Mouse (Mus musculus): Measurements from ENCODE around the gene Adcy4. TPM values are rescaled to one million over a fixed set of nuclear protein-coding genes. Genes with fewer than 3 reads are reported as not detected.

Gene Adcy4
- total RNA-seq, 1 experiment from 2014 or later, result 8.0 TPM

DNA sequence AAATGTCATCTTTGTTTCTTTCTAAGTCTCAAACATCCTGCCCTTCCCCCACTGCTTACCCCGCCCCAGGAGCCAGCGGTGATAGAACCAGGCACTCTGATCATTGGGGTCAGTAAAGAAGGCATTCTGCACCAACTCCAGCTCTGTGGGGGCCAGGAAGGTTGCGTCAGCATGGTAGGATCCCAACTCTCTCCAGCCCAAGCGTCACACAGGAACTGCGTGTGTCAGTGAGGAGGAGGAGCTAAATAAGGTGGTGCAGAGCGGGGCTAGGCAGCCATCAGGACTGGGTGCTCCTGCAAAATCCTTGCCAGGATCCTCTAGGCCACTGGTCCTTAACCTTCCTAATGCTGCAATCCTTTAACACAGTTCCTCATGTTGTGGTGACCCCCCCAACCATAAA, 64.2 kb downstream of the Adcy4 start:
- no peak for DNase-seq

Other genes starting within 250 kb of the Adcy4 start
- 33.9 and 46.2 TPM in 2 replicates for gene Pck2, start 243.8 kb downstream of the Adcy4 start, total RNA-seq (2021)
- 131 and 160 TPM in 2 replicates for gene Dcaf11, start 224.1 kb downstream of the Adcy4 start, total RNA-seq (2021)
- 2.6 TPM in 1 of 2 replicates, not detected in the other for gene A730061H03Rik, start 223.7 kb downstream of the Adcy4 start, total RNA-seq (2021)
- 1.7 and 2.6 TPM in 2 replicates for gene Fitm1, start 208.5 kb downstream of the Adcy4 start, total RNA-seq (2021)
- gene Psme1, start 206.0 kb downstream of the Adcy4 start, total RNA-seq (2021), result 328 and 383 TPM in 2 replicates
- gene Emc9, start 198.8 kb downstream of the Adcy4 start, total RNA-seq (2021), result 34.5 and 61.6 TPM in 2 replicates
- 357 and 368 TPM in 2 replicates for gene Psme2, start 193.0 kb downstream of the Adcy4 start, total RNA-seq (2021)
- gene Rnf31, start 192.4 kb downstream of the Adcy4 start, total RNA-seq (2021), result 37.4 and 49.3 TPM in 2 replicates
- gene Irf9, start 180.5 kb downstream of the Adcy4 start, total RNA-seq (2021), result 24.2 and 24.8 TPM in 2 replicates
- gene Rec8, start 166.1 kb downstream of the Adcy4 start, total RNA-seq (2021), result 13.6 TPM in 2 replicates
- 100 and 141 TPM in 2 replicates for gene Ipo4, start 148.1 kb downstream of the Adcy4 start, total RNA-seq (2021)
- gene Gm49378, start 146.2 kb downstream of the Adcy4 start, total RNA-seq (2021), result 2.4 and 2.5 TPM in 2 replicates
- 81.1 and 98.6 TPM in 2 replicates for gene Tm9sf1, start 140.3 kb downstream of the Adcy4 start, total RNA-seq (2021)
- 2.6 and 2.9 TPM in 2 replicates for gene Tssk4, start 133.9 kb downstream of the Adcy4 start, total RNA-seq (2021)
- gene Mdp1, start 123.6 kb downstream of the Adcy4 start, total RNA-seq (2021), result 73.5 and 88.6 TPM in 2 replicates
- 28.0 and 32.2 TPM in 2 replicates for gene Gmpr2, start 112.2 kb downstream of the Adcy4 start, total RNA-seq (2021)
- 347 and 352 TPM in 2 replicates for gene Nedd8, start 112.0 kb downstream of the Adcy4 start, total RNA-seq (2021)
- 30.0 and 36.4 TPM in 2 replicates for gene Tinf2, start 102.3 kb downstream of the Adcy4 start, total RNA-seq (2021)
- not detected in 2 replicates for gene Tgm1, start 70.2 kb downstream of the Adcy4 start, total RNA-seq (2021)
- gene Rabggta, start 61.8 kb downstream of the Adcy4 start, total RNA-seq (2021), result 23.7 and 28.1 TPM in 2 replicates
- gene Dhrs1, start 38.4 kb downstream of the Adcy4 start, total RNA-seq (2021), result 75.8 and 77.4 TPM in 2 replicates
- gene Nop9, start 38.4 kb downstream of the Adcy4 start, total RNA-seq (2021), result 20.9 and 24.4 TPM in 2 replicates
- 0.79 and 2.9 TPM in 2 replicates for gene Cideb, start 25.6 kb downstream of the Adcy4 start, total RNA-seq (2021)
- gene Ltb4r2, start 22.7 kb downstream of the Adcy4 start, total RNA-seq (2021), result 0.12 TPM in 1 of 2 replicates, not detected in the other
- gene Ltb4r1, start 18.1 kb downstream of the Adcy4 start, total RNA-seq (2021), result not detected in 2 replicates
- gene Ripk3, start 4.8 kb upstream of the Adcy4 start, total RNA-seq (2021), result 2.9 and 3.6 TPM in 2 replicates
- gene Nfatc4, start 39.0 kb upstream of the Adcy4 start, total RNA-seq (2021), result 19.9 and 30.5 TPM in 2 replicates
- gene Nynrin, start 69.9 kb upstream of the Adcy4 start, total RNA-seq (2021), result 10.7 and 13.5 TPM in 2 replicates
- 0.15 and 0.24 TPM in 2 replicates for gene Cbln3, start 100.3 kb upstream of the Adcy4 start, total RNA-seq (2021)
- 21.6 and 25.5 TPM in 2 replicates for gene Khnyn, start 100.9 kb upstream of the Adcy4 start, total RNA-seq (2021)
- gene Sdr39u1, start 116.2 kb upstream of the Adcy4 start, total RNA-seq (2021), result 58.1 and 62.6 TPM in 2 replicates
- gene Cma1, start 160.6 kb upstream of the Adcy4 start, total RNA-seq (2021), result 0.49 and 1.2 TPM in 2 replicates
- gene Cma2, start 166.9 kb upstream of the Adcy4 start, total RNA-seq (2021), result not detected in 2 replicates
- not detected in 2 replicates for gene Mcpt1, start 233.9 kb upstream of the Adcy4 start, total RNA-seq (2021)
- gene Mcpt9, start 246.4 kb upstream of the Adcy4 start, total RNA-seq (2021), result not detected in 2 replicates